Mouse (Mus musculus): ENCODE data around the gene Pacsin2. TPM values are rescaled to one million over a fixed set of nuclear protein-coding genes. Genes with fewer than 3 reads are reported as not detected.

Gene Pacsin2
- total and polyA plus RNA-seq, 3 experiments = 48.4 to 85.5 (median 53.7) TPM

DNA sequence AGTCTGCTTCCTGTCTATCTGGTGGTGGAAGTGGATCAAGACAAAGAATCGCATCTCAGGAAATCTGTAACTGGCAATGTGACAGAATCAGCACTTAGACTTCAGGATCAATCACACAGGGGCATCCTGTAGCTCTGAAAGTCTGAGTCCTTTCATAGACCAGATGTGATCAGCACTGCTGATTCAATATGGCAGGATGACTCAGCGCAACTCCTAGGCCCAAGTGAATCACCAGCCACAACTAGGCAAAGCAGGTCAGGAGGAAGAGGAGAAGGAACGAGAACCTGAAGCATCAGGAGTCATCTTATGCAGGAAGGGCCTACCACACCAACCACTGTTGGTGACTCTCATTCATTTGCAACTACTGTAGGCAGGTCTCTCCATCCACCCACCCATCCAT is 60.4 kb downstream of the Pacsin2 start:
- Histone ChIP-seq H3K4me2 (ENCODE audit: insufficient read depth, low read depth, poor library complexity, severe bottlenecking) (no peak overlapping the region), H3K27me3 (replicated peaks) (no peaks in the 10 kb centered on the region), H3K9me3 (replicated peaks; ENCODE audit: low read length) (peaks cover 4% of the 10 kb centered on the region), H3K9ac (ENCODE audit: insufficient read depth, low read depth) (no peak overlapping the region), H3K36me3 (replicated peaks in 1 of 2; ENCODE audit: control insufficient read depth in 1 of 2, insufficient read depth in 1 of 2, low read length in 1 of 2) (peaks cover 14 to 74% of the 10 kb centered on the region in 2 experiments), H3K27ac (ENCODE audit: insufficient read depth, low read depth) (no peak overlapping the region), H3K4me3 (replicated peaks in 1 of 3; ENCODE audit: low read depth in 2 of 3, low read length in 2 of 3, poor library complexity in 1 of 3) (no peak overlapping the region), H3K79me2 (replicated peaks; ENCODE audit: control insufficient read depth, extremely low read depth, insufficient read depth, poor library complexity, severe bottlenecking) (peaks cover 2% of the 10 kb centered on the region; the same call in 1 of the 2 replicates), H3K4me1 (ENCODE audit: control insufficient read depth in 1 of 2, insufficient read depth in 2 of 2) (peaks cover 10 to 64% of the 10 kb centered on the region in 2 experiments)
- no peak for TF ChIP-seq POLR2A (IDR thresholded peaks at IDR 0.05; ENCODE audit: low read depth, low read length)
- TF ChIP-seq ETS1 (conservative IDR thresholded peaks at IDR 0.05; ENCODE audit: low read depth, low read length) = peak; percentile 49
- no peak for TF ChIP-seq E2F4 (IDR thresholded peaks at IDR 0.05; ENCODE audit: insufficient replicate concordance, low read depth, low read length)
- no peak for TF ChIP-seq ZKSCAN1 (IDR thresholded peaks at IDR 0.05; ENCODE audit: borderline replicate concordance, low read depth, low read length)
- no peak for TF ChIP-seq BHLHE40 (IDR thresholded peaks at IDR 0.05; ENCODE audit: low read depth, low read length)
- no peak for TF ChIP-seq KAT2A (IDR thresholded peaks at IDR 0.05; ENCODE audit: insufficient replicate concordance, low read length)
- TF ChIP-seq POLR2AphosphoS2 (IDR thresholded peaks at IDR 0.05; ENCODE audit: low read depth, low read length) = no peak
- TF ChIP-seq CHD2 (IDR thresholded peaks at IDR 0.05; ENCODE audit: low read length) = no peak
- TF ChIP-seq TBP (conservative IDR thresholded peaks at IDR 0.05; ENCODE audit: low read depth, low read length) = no peak
- 0 out of 2 replicates have a peak, but pooled peaks have one; percentile 43 for TF ChIP-seq MAFK (IDR thresholded peaks at IDR 0.05; ENCODE audit: insufficient replicate concordance, low read length)
- peak; percentile 70 for DNase-seq (ENCODE audit: extremely low read depth)
- dilution Hi-C loops (cut with MboI; ENCODE audit: extremely low pct_ligation_motif_present, extremely low pct_unique_long_range_greater_than_20kb, low sequenced_read_pairs) = no loop called here
- in situ Hi-C loops (cut with MboI; ENCODE audit: low pct_ligation_motif_present, low pct_unique_long_range_greater_than_20kb, low sequenced_read_pairs) = no loop called here

DNA sequence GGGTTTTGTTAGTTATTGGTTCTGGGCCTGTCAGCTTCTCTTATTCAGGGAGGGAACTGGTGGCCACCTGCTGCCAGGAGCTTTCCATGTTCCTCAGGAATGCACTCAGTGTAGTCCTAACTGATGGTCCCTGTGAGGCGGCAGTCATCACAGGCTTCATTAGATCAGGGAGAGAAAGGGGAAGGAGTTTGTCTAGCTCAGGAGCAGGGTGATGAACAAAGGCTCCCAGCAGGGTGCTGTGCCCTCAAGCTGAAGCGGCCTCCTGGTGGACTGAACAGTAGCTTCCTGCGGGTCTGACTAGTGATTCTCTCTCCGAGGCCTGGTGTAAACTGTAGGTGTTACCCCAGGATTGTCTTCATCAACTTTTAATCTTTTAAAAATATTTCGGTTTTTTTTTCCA is 61.4 kb downstream of the Pacsin2 start:
- peaks cover 9 to 58% of the 10 kb centered on the region in 2 experiments for H3K4me1 ChIP-seq (ENCODE audit: control insufficient read depth in 1 of 2, insufficient read depth in 2 of 2)
- DNase-seq (ENCODE audit: extremely low read depth) = no peak
- H3K27ac ChIP-seq (ENCODE audit: insufficient read depth, low read depth) = no peak overlapping the region
- in situ Hi-C loops (cut with MboI; ENCODE audit: low pct_ligation_motif_present, low pct_unique_long_range_greater_than_20kb, low sequenced_read_pairs) = no loop called here
- H3K4me3 ChIP-seq (replicated peaks in 1 of 3; ENCODE audit: low read depth in 2 of 3, low read length in 2 of 3, poor library complexity in 1 of 3) = no peak overlapping the region
- H3K27me3 ChIP-seq (replicated peaks) = no peaks in the 10 kb centered on the region
- dilution Hi-C loops (cut with MboI; ENCODE audit: extremely low pct_ligation_motif_present, extremely low pct_unique_long_range_greater_than_20kb, low sequenced_read_pairs) = no loop called here
- peaks cover 4% of the 10 kb centered on the region for H3K9me3 ChIP-seq (replicated peaks; ENCODE audit: low read length)
- H3K79me2 ChIP-seq (replicated peaks; ENCODE audit: control insufficient read depth, extremely low read depth, insufficient read depth, poor library complexity, severe bottlenecking) = peaks cover 2% of the 10 kb centered on the region; the same call in 1 of the 2 replicates
- H3K36me3 ChIP-seq (replicated peaks in 1 of 2; ENCODE audit: control insufficient read depth in 1 of 2, insufficient read depth in 1 of 2, low read length in 1 of 2) = peaks cover 14 to 71% of the 10 kb centered on the region in 2 experiments
- no peak overlapping the region for H3K4me2 ChIP-seq (ENCODE audit: insufficient read depth, low read depth, poor library complexity, severe bottlenecking)
- no peak for TF ChIP-seq E2F4 (IDR thresholded peaks at IDR 0.05; ENCODE audit: insufficient replicate concordance, low read depth, low read length)
- TF ChIP-seq ZC3H11A (IDR thresholded peaks at IDR 0.05; ENCODE audit: low read depth, low read length) = no peak
- TF ChIP-seq UBTF (IDR thresholded peaks at IDR 0.05; ENCODE audit: low read depth, low read length) = no peak
- TF ChIP-seq GABPA (IDR thresholded peaks at IDR 0.05; ENCODE audit: insufficient replicate concordance, low read depth, low read length) = no peak
- TF ChIP-seq MAX (IDR thresholded peaks at IDR 0.05; ENCODE audit: low read length) = no peak
- TF ChIP-seq ETS1 (conservative IDR thresholded peaks at IDR 0.05; ENCODE audit: low read depth, low read length) = no peak
- TF ChIP-seq IRF4 (IDR thresholded peaks at IDR 0.05; ENCODE audit: low read depth, low read length) = no peak
- no peak for TF ChIP-seq RAD21 (IDR thresholded peaks at IDR 0.05; ENCODE audit: low read depth, low read length)
- TF ChIP-seq EP300 (IDR thresholded peaks at IDR 0.05; ENCODE audit: low read length) = no peak
- TF ChIP-seq NRF1 (IDR thresholded peaks at IDR 0.05; ENCODE audit: low read depth, low read length) = no peak
- no peak for TF ChIP-seq CHD2 (IDR thresholded peaks at IDR 0.05; ENCODE audit: low read length)
- TF ChIP-seq PAX5 (IDR thresholded peaks at IDR 0.05; ENCODE audit: low read length) = no peak
- no peak for TF ChIP-seq ZNF384 (IDR thresholded peaks at IDR 0.05; ENCODE audit: low read depth, low read length)
- no peak for TF ChIP-seq MXI1 (IDR thresholded peaks at IDR 0.05; ENCODE audit: low read depth, low read length)
- no peak for TF ChIP-seq TBP (conservative IDR thresholded peaks at IDR 0.05; ENCODE audit: low read depth, low read length)
- H3K9ac ChIP-seq (ENCODE audit: insufficient read depth, low read depth) = no peak overlapping the region

All from CH12.LX (cell line).